Mouse (Mus musculus) myocyte (in vitro differentiated cells): ENCODE data around the gene Ubqln4. TPM values are rescaled to one million over a fixed set of nuclear protein-coding genes. Genes with fewer than 3 reads are reported as not detected.

Experiments used
- H3K27me3 ChIP-seq: one replicate; pipeline ENCODE4 v1.6.1; 2011; ENCODE audit not compliant: control insufficient read depth, insufficient read depth, insufficient read length
- H3K36me3 ChIP-seq: one replicate; pipeline ENCODE4 v1.6.1; 2011; ENCODE audit not compliant: control insufficient read depth, insufficient read depth
- H3K4me2 ChIP-seq: one replicate; pipeline ENCODE4 v1.6.1; 2011; ENCODE audit warnings: low read depth, control low read depth
- H3K4me3 ChIP-seq: one replicate; pipeline ENCODE4 v1.5.1; 2011; ENCODE audit warnings: mild to moderate bottlenecking, control low read depth, moderate library complexity
- H3K79me2 ChIP-seq: one replicate; pipeline ENCODE4 v1.6.1; 2011; ENCODE audit not compliant: control insufficient read depth, insufficient read depth
- H3ac ChIP-seq: one replicate; pipeline ENCODE4 v1.6.1; 2011; ENCODE audit not compliant: control insufficient read depth, insufficient read length
- CEBPB ChIP-seq: IDR thresholded peaks from 2 replicates; pipeline ENCODE4 v1.6.1; 2011; ENCODE audit warnings: mild to moderate bottlenecking, moderate library complexity; ENCODE audit not compliant: poor library complexity, insufficient read depth, severe bottlenecking
- E2F4 ChIP-seq: IDR thresholded peaks from one replicate; pipeline ENCODE4 v1.6.1; 2011; ENCODE audit warnings: mild to moderate bottlenecking, control low read depth, moderate library complexity; ENCODE audit not compliant: insufficient read depth
- MAX ChIP-seq: IDR thresholded peaks from one replicate; pipeline ENCODE4 v1.6.1; 2011; ENCODE audit warnings: low read depth, mild to moderate bottlenecking, control low read depth
- MYOD1 ChIP-seq, 3 experiments: IDR thresholded peaks; one replicate each; pipeline ENCODE4 v1.6.1; 2011; ENCODE audit warnings: control low read depth in 2 of 3, low read depth in 2 of 3, mild to moderate bottlenecking in 2 of 3, moderate library complexity in 1 of 3; ENCODE audit not compliant: insufficient read length in 2 of 3, control insufficient read depth in 1 of 3
- MYOG ChIP-seq, 3 experiments: IDR thresholded peaks; one replicate each; pipeline ENCODE4 v1.6.1; 2011; ENCODE audit warnings: control low read depth in 2 of 3, low read depth in 2 of 3, mild to moderate bottlenecking in 2 of 3; ENCODE audit not compliant: insufficient read length in 2 of 3, control insufficient read depth in 1 of 3, insufficient read depth in 1 of 3
- POLR2A ChIP-seq: IDR thresholded peaks from one replicate; pipeline ENCODE4 v1.6.1; 2011; ENCODE audit warnings: low read depth, mild to moderate bottlenecking, control low read depth, moderate library complexity; ENCODE audit not compliant: insufficient read length
- POLR2AphosphoS2 ChIP-seq: IDR thresholded peaks from one replicate; pipeline ENCODE4 v1.6.1; 2011; ENCODE audit warnings: low read depth, control low read depth; ENCODE audit not compliant: insufficient read length
- REST ChIP-seq: IDR thresholded peaks from one replicate; pipeline ENCODE4 v1.6.1; 2011; ENCODE audit warnings: mild to moderate bottlenecking, control low read depth, moderate library complexity; ENCODE audit not compliant: insufficient read depth, insufficient read length
- SRF ChIP-seq: IDR thresholded peaks from one replicate; pipeline ENCODE4 v1.6.1; 2011; ENCODE audit warnings: low read depth; ENCODE audit not compliant: control insufficient read depth, insufficient read length
- TCF12 ChIP-seq: IDR thresholded peaks from one replicate; pipeline ENCODE4 v1.6.1; 2011; ENCODE audit warnings: mild to moderate bottlenecking, control low read depth; ENCODE audit not compliant: poor library complexity, insufficient read depth, severe bottlenecking
- TCF3 ChIP-seq: IDR thresholded peaks from one replicate; pipeline ENCODE4 v1.6.1; 2011; ENCODE audit warnings: low read depth, control low read depth; ENCODE audit not compliant: insufficient read length
- USF1 ChIP-seq: IDR thresholded peaks from one replicate; pipeline ENCODE4 v1.6.1; 2011; ENCODE audit warnings: low read depth, mild to moderate bottlenecking, control low read depth, moderate library complexity
- polyA plus RNA-seq: library from polyadenylated mRNA; unstranded; fragments of >200 nt; fragmentation: generic; extraction: Trizol; gene quantifications from one replicate; pipeline ENCODE4 v1.2.1, GENCODE M21; 2012; ENCODE audit warnings: missing spikeins

Ubqln4 gene
- polyA plus RNA-seq, 1 experiment = 44.9 TPM

- H3K4me2 ChIP-seq = no peak overlapping the region
- no peak overlapping the region for H3K4me3 ChIP-seq
- H3K36me3 ChIP-seq = no peaks in the 10 kb centered on the region
Measured at GRCm38 (mm10) chr3:88528646-88529045, 24.9 kb upstream of the Ubqln4 start.

GRCm38 (mm10) chr3:88529204-88530000, 24.2 kb upstream of the Ubqln4 start:
- TF ChIP-seq E2F4 (no peak), MYOG (IDR thresholded peaks at IDR 0.05; ENCODE audit: control insufficient read depth in 1 of 3, insufficient read depth in 1 of 3, insufficient read length in 2 of 3, low read depth in 2 of 3) (no peak), CEBPB (no peak), TCF3 (no peak), TCF12 (no peak), MYOD1 (IDR thresholded peaks at IDR 0.05; ENCODE audit: control insufficient read depth in 1 of 3, insufficient read length in 2 of 3, low read depth in 2 of 3) (no peak), SRF (no peak), MAX (no peak), USF1 (no peak), POLR2AphosphoS2 (no peak), POLR2A (no peak), REST (no peak)
- Histone ChIP-seq H3ac (no peak overlapping the region), H3K4me3 (peak overlapping the region; percentile 97), H3K27me3 (no peaks in the 10 kb centered on the region), H3K4me2 (peak overlapping the region; percentile 26), H3K36me3 (no peaks in the 10 kb centered on the region), H3K79me2 (peaks cover 41% of the 10 kb centered on the region)

More at GRCm38 (mm10) chr3:88528646-88529045, 24.9 kb upstream of the Ubqln4 start:
- no peak overlapping the region for H3ac ChIP-seq
- TF ChIP-seq MYOD1 (IDR thresholded peaks at IDR 0.05; ENCODE audit: control insufficient read depth in 1 of 3, insufficient read length in 2 of 3, low read depth in 2 of 3) (no peak), REST (no peak), USF1 (no peak), MAX (no peak), SRF (no peak), MYOG (IDR thresholded peaks at IDR 0.05; ENCODE audit: control insufficient read depth in 1 of 3, insufficient read depth in 1 of 3, insufficient read length in 2 of 3, low read depth in 2 of 3) (no peak), TCF12 (no peak), CEBPB (no peak), POLR2AphosphoS2 (no peak), TCF3 (no peak)
- H3K79me2 ChIP-seq = peaks cover 40% of the 10 kb centered on the region
- H3K27me3 ChIP-seq = no peaks in the 10 kb centered on the region

- H3ac ChIP-seq = peak overlapping the region; percentile 72
- H3K27me3 ChIP-seq = no peaks in the 10 kb centered on the region
- H3K4me3 ChIP-seq = peak overlapping the region; percentile 97
- no peaks in the 10 kb centered on the region for H3K36me3 ChIP-seq
- TF ChIP-seq MYOD1 (IDR thresholded peaks at IDR 0.05; ENCODE audit: control insufficient read depth in 1 of 3, insufficient read length in 2 of 3, low read depth in 2 of 3) (no peak), MAX (no peak), TCF3 (no peak), E2F4 (no peak), SRF (no peak), USF1 (no peak), MYOG (IDR thresholded peaks at IDR 0.05; ENCODE audit: control insufficient read depth in 1 of 3, insufficient read depth in 1 of 3, insufficient read length in 2 of 3, low read depth in 2 of 3) (no peak), TCF12 (no peak), POLR2A (no peak), REST (no peak), POLR2AphosphoS2 (no peak), CEBPB (no peak)
- peaks cover 48% of the 10 kb centered on the region for H3K79me2 ChIP-seq
- H3K4me2 ChIP-seq = peak overlapping the region; percentile 92
Measured at GRCm38 (mm10) chr3:88530082-88530864, 23.3 kb upstream of the Ubqln4 start.

GRCm38 (mm10) chr3:88531348-88532298, 21.9 kb upstream of the Ubqln4 start:
- Histone ChIP-seq H3K27me3 (no peaks in the 10 kb centered on the region), H3K4me2 (peak overlapping the region; percentile 92), H3ac (peak overlapping the region; percentile 72), H3K79me2 (peaks cover 45% of the 10 kb centered on the region), H3K4me3 (peak overlapping the region; percentile 97), H3K36me3 (no peaks in the 10 kb centered on the region)
- no peak for TF ChIP-seq REST
- TF ChIP-seq MYOD1 (IDR thresholded peaks at IDR 0.05; ENCODE audit: control insufficient read depth in 1 of 3, insufficient read length in 2 of 3, low read depth in 2 of 3) = no peak
- no peak for TF ChIP-seq TCF12
- peak; percentile 64 for TF ChIP-seq POLR2A
- TF ChIP-seq E2F4 = no peak
- TF ChIP-seq SRF = no peak
- no peak for TF ChIP-seq USF1
- no peak for TF ChIP-seq TCF3
- TF ChIP-seq MAX = no peak
- TF ChIP-seq MYOG (IDR thresholded peaks at IDR 0.05; ENCODE audit: control insufficient read depth in 1 of 3, insufficient read depth in 1 of 3, insufficient read length in 2 of 3, low read depth in 2 of 3) = no peak
- peak; percentile 31 for TF ChIP-seq POLR2AphosphoS2
